Mouse (Mus musculus): ENCODE results near the gene Alk. TPM values are rescaled to one million over a fixed set of nuclear protein-coding genes. Genes with fewer than 3 reads are reported as not detected.

Gene Alk
- polyA plus RNA-seq, 1 experiment = 0.25 TPM

DNA sequence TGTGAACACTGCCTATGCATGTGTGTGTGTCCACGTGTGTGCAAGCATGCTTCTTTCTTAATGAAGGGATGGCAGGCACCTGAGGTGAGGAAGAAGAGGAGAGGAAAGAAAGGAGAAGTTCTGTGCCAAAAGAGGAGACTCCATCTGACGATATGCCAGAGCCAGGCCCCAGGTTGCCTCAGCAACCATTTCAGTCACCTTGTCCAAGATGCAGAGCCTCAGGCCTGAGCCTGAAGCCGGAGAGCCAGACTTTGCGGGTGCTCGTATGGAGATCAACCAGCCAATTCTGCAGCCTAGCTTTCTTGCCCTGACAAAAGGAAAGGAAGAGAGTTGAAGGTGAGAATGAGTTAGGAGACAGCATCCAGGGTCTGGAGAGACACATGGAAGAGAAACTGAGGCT is 566.1 kb downstream of the Alk start:
- TF ChIP-seq POLR2A (IDR thresholded peaks at IDR 0.05; ENCODE audit: low read depth, low read length) (no peak), CTCF (IDR thresholded peaks at IDR 0.05; ENCODE audit: borderline replicate concordance, insufficient read depth, low read length) (no peak)
- peaks cover 2% of the 10 kb centered on the region; the same call in 1 of the 2 replicates for H3K4me1 ChIP-seq (ENCODE audit: control insufficient read depth, insufficient read depth, low read length)
- no peak overlapping the region for H3K27ac ChIP-seq (ENCODE audit: insufficient read depth, low read length)
- no peak overlapping the region for H3K4me3 ChIP-seq (ENCODE audit: insufficient read depth, low read length)

DNA sequence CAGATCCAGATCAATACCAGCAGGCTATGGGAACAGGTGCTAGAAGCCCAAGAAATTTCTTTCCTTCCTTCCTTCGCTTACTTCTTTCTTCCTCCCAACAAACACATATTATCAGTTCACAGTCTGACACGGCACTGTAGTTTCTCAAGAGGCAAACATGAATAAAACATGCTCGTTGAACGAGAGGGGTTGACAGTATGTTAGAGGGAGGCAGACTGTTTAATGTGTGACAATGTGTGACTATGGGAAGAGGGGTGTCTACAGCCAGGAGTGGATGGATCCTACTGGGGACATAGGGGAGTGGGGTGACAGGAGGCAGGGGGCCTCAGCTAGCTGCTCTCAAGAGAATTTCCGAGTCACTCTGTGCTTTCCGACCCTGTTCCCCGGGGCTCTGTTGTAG is 573.8 kb downstream of the Alk start:
- TF ChIP-seq CTCF (IDR thresholded peaks at IDR 0.05; ENCODE audit: borderline replicate concordance, insufficient read depth, low read length) (no peak), POLR2A (IDR thresholded peaks at IDR 0.05; ENCODE audit: low read depth, low read length) (no peak)
- Histone ChIP-seq H3K27ac (ENCODE audit: insufficient read depth, low read length) (no peak overlapping the region), H3K4me3 (ENCODE audit: insufficient read depth, low read length) (no peak overlapping the region), H3K4me1 (ENCODE audit: control insufficient read depth, insufficient read depth, low read length) (no peaks in the 10 kb centered on the region)

DNA sequence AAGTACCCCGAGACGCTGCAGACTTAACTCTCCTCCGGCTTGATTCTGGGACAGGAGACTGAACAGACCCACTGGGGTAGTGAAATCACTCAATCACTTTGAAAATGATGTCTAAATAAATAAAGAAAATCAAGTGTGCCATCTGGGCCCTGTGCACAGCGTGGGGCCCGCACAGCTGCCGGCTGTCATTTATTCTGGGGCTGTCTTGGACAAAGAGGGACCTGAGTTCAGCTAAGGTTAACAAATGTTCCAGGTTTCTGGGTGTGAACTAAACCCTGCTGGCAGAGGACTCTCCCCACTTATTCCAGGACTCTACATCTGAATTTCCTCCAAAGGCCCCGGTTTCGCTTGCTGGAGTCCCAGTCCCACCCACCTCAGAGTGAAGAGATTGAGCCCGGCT is 581.1 kb downstream of the Alk start:
- H3K4me3 ChIP-seq (ENCODE audit: insufficient read depth, low read length) = no peak overlapping the region

DNA sequence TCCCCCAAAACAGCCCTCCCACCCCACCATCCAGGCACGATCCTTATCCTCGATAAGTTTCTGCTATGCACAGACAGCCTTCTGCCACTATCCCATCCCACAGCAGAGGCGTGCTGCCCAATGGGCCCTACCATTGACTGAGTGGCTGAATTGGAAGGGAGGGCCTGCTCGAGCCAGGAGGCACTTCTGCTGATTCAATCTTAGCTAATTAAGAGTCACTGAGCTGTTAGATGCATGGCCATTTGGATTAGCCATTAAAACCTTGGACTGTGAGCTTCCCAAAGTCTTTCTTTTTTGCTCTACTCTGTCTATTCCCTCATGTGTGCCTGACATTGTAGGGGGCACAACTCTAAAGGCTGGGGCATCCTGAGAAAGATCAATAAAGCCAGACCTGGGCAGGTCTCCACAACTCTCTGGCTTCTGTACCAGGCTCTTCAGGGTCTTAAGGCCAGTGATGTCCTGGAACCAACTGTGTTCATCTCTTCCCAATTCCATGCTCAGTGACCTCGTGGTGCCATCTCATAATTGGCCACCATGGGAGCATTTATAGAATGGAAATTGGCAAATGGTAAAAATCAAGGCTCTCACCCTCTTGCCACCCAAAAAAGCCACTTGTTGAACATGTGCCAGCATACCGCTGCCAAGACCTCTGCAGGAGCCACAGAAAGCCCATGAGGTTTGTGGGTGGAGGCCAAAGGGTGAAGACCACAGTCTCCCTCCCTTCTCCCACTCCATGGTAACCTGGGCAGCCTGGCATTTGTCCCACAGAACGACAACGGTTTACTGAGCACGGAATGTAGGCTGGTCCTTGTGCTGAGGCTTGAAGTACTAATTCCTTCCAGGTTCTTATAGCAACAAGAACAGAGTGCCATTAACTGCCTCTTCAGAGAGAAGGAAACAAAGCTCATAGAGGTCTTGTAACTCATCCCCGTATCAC is 582.4 kb downstream of the Alk start:
- TF ChIP-seq CTCF (IDR thresholded peaks at IDR 0.05; ENCODE audit: borderline replicate concordance, insufficient read depth, low read length) (no peak), POLR2A (IDR thresholded peaks at IDR 0.05; ENCODE audit: low read depth, low read length) (no peak)
- H3K4me3 ChIP-seq (ENCODE audit: insufficient read depth, low read length) = no peak overlapping the region

More for the DNA sequence above, 581.1 kb downstream of the Alk start:
- no peak overlapping the region for H3K27ac ChIP-seq (ENCODE audit: insufficient read depth, low read length)
- H3K4me1 ChIP-seq (ENCODE audit: control insufficient read depth, insufficient read depth, low read length) = no peaks in the 10 kb centered on the region
- no peak for TF ChIP-seq POLR2A (IDR thresholded peaks at IDR 0.05; ENCODE audit: low read depth, low read length)
- TF ChIP-seq CTCF (IDR thresholded peaks at IDR 0.05; ENCODE audit: borderline replicate concordance, insufficient read depth, low read length) = no peak

DNA sequence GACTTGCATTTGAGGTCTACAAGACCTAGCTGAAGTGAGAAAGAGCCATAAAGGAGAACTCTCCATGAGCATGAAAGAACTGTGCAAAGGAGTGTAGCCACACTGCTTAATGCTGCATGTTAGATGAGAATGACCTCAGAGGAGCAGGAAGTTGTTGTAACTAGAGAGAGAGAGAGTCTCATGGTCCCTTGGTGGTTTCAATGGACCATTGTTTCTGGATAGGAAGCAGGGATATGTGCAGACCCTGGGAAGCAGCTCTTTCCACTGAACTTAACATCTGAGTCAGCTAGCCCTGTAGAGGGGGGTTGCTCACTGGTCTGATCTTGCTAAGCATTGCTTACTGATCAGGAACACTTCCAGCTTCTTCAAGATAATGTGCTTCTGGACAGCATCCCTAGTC is 587.1 kb downstream of the Alk start:
- Histone ChIP-seq H3K4me3 (ENCODE audit: insufficient read depth, low read length) (no peak overlapping the region), H3K27ac (ENCODE audit: insufficient read depth, low read length) (no peak overlapping the region), H3K4me1 (ENCODE audit: control insufficient read depth, insufficient read depth, low read length) (no peaks in the 10 kb centered on the region)
- TF ChIP-seq POLR2A (IDR thresholded peaks at IDR 0.05; ENCODE audit: low read depth, low read length) (no peak), CTCF (IDR thresholded peaks at IDR 0.05; ENCODE audit: borderline replicate concordance, insufficient read depth, low read length) (no peak)

More for the DNA sequence above, 582.4 kb downstream of the Alk start:
- no peaks in the 10 kb centered on the region for H3K4me1 ChIP-seq (ENCODE audit: control insufficient read depth, insufficient read depth, low read length)
- no peak overlapping the region for H3K27ac ChIP-seq (ENCODE audit: insufficient read depth, low read length)

DNA sequence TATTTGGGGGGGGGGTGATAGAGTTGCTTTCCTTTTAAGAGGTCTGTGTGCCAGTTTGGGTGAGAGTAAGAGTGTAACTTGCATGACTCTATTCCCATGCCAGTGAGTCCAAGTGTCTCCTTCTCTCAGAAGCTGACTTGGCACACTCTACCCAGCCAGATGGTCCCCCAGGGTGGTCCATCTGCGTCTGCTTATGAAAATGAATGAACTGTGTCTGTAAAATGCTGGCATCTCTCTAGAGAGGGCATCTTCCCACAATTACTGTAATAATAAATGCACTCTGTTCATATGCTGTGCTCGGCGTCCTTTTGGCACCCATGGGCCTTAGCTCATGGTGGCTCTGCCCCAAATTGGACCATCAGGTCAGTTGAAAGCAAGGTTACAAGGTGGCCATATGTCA is 589.2 kb downstream of the Alk start:
- Histone ChIP-seq H3K4me3 (ENCODE audit: insufficient read depth, low read length) (no peak overlapping the region), H3K4me1 (ENCODE audit: control insufficient read depth, insufficient read depth, low read length) (no peaks in the 10 kb centered on the region), H3K27ac (ENCODE audit: insufficient read depth, low read length) (no peak overlapping the region)
- TF ChIP-seq CTCF (IDR thresholded peaks at IDR 0.05; ENCODE audit: borderline replicate concordance, insufficient read depth, low read length) = no peak
- TF ChIP-seq POLR2A (IDR thresholded peaks at IDR 0.05; ENCODE audit: low read depth, low read length) = no peak

DNA sequence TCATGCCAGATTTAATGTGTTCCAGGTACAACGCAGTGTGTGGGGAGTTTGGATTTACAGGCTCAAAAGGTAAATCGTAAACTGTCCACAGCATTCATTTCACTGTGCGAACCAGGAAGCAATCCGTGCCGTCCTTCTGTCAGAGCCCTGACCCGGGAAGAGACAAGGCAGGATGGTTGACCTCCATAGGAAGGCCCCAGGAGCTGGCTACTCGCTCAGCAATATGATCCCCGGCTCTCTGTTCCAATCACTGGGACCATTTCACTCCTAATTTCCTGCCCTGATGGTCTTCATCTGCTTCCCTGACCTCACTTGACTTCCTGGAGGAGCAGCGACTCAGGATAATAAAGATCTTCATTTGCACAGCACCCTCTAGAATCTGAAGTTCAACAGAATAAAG is 591.7 kb downstream of the Alk start:
- TF ChIP-seq POLR2A (IDR thresholded peaks at IDR 0.05; ENCODE audit: low read depth, low read length) (no peak), CTCF (IDR thresholded peaks at IDR 0.05; ENCODE audit: borderline replicate concordance, insufficient read depth, low read length) (no peak)
- Histone ChIP-seq H3K4me3 (ENCODE audit: insufficient read depth, low read length) (no peak overlapping the region), H3K27ac (ENCODE audit: insufficient read depth, low read length) (no peak overlapping the region), H3K4me1 (ENCODE audit: control insufficient read depth, insufficient read depth, low read length) (0 out of 2 replicates have a peak, but pooled peaks cover 3% of the 10 kb centered on the region)

DNA sequence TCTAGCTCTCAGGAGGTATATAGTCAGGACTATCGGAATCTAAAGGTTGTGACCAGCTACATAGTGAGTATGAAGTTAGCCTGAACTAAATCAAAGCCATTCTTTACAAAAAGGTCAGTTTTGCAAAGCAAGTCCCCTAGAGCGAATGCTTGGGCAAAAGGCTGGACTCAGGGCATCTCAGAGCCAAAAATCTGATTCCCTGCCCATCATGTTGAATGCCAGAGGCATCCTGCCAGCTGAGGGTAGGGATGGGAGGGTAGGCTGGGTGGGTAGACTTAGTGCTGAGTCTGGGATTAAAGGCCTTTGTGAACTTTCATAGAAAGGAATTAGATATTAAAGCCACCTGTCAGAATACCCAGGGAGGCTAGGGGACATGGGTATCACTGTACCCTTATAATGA is 594.6 kb downstream of the Alk start:
- H3K27ac ChIP-seq (ENCODE audit: insufficient read depth, low read length) = no peak overlapping the region
- H3K4me1 ChIP-seq (ENCODE audit: control insufficient read depth, insufficient read depth, low read length) = 0 out of 2 replicates have a peak, but pooled peaks cover 3% of the 10 kb centered on the region
- TF ChIP-seq POLR2A (IDR thresholded peaks at IDR 0.05; ENCODE audit: low read depth, low read length) = no peak
- no peak for TF ChIP-seq CTCF (IDR thresholded peaks at IDR 0.05; ENCODE audit: borderline replicate concordance, insufficient read depth, low read length)
- no peak overlapping the region for H3K4me3 ChIP-seq (ENCODE audit: insufficient read depth, low read length)

DNA sequence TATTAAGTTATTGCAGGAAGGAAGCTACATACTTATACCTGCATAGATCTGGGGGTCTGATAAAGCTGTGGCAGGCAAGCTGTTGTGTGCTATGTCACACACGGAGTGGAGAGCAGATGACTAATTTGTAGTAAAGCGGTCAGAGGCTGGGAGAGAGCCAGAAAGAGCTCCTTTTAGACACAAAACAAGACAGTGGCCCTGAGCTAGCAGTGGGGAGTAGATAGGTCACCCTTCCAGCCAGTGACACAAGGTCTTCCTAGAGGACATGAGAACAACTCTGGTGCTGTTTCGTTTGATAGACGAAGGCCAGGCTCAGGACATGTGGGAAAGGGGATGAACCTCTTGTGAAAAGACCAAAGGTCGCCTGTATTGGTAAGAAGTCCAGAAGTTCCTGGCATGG is 596.0 kb downstream of the Alk start:
- Histone ChIP-seq H3K27ac (ENCODE audit: insufficient read depth, low read length) (no peak overlapping the region), H3K4me3 (ENCODE audit: insufficient read depth, low read length) (no peak overlapping the region), H3K4me1 (ENCODE audit: control insufficient read depth, insufficient read depth, low read length) (0 out of 2 replicates have a peak, but pooled peaks cover 3% of the 10 kb centered on the region)
- TF ChIP-seq POLR2A (IDR thresholded peaks at IDR 0.05; ENCODE audit: low read depth, low read length) (no peak), CTCF (IDR thresholded peaks at IDR 0.05; ENCODE audit: borderline replicate concordance, insufficient read depth, low read length) (no peak)

DNA sequence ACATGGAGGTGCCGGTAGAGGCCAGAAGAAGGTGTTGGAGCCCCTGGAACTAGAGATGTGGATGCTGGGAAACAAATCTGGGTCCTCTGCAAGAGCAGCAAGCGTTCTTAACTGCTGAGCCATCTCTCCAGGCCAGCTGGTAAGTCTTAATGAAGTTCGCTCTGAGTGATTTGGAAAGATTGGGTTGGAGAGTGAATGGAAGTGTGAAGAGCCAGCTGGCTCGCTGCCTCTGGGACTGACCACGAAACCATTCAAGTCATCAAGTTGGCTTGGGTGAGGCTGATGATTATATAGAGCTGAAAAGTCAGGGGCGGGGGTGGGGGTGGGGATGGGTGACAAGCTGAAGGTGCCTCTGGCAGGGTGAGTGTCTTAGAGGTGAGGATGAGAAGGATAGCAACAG is 599.1 kb downstream of the Alk start:
- Histone ChIP-seq H3K27ac (ENCODE audit: insufficient read depth, low read length) (no peak overlapping the region), H3K4me3 (ENCODE audit: insufficient read depth, low read length) (no peak overlapping the region), H3K4me1 (ENCODE audit: control insufficient read depth, insufficient read depth, low read length) (peaks cover 3% of the 10 kb centered on the region; the same call in 1 of the 2 replicates)
- TF ChIP-seq CTCF (IDR thresholded peaks at IDR 0.05; ENCODE audit: borderline replicate concordance, insufficient read depth, low read length) (no peak), POLR2A (IDR thresholded peaks at IDR 0.05; ENCODE audit: low read depth, low read length) (no peak)
